Mouse (Mus musculus): ENCODE results near the gene Aig1. TPM values are rescaled to one million over a fixed set of nuclear protein-coding genes. Genes with fewer than 3 reads are reported as not detected.

Aig1 gene
- polyA plus RNA-seq, 1 experiment from 2014 or later = 30.9 TPM

- ATAC-seq (ENCODE audit: low FRiP score) = no peak
- H3K9me3 ChIP-seq = 0 out of 2 replicates have a peak, but pooled peaks cover 5% of the 10 kb centered on the region
- WGBS = 81% methylated on average over 10 of the region's 10 CpGs
Observed at GRCm38 (mm10) chr10:13874301-13875037, 5.7 kb upstream of the Aig1 start.

GRCm38 (mm10) chr10:13870531-13870930 lies 1.8 kb upstream of the Aig1 start:
- no peak for ATAC-seq (ENCODE audit: low FRiP score)
- Histone ChIP-seq H3K4me1 (peaks cover 7% of the 10 kb centered on the region), H3K9me3 (0 out of 2 replicates have a peak, but pooled peaks cover 5% of the 10 kb centered on the region), H3K36me3 (replicated peaks) (no peaks in the 10 kb centered on the region), H3K4me2 (no peak overlapping the region), H3K9ac (no peak overlapping the region), H3K27ac (no peak overlapping the region), H3K4me3 (replicated peaks) (no peak overlapping the region), H3K27me3 (no peaks in the 10 kb centered on the region)
- 80% methylated on average over 3 of the region's 3 CpGs for WGBS

More at GRCm38 (mm10) chr10:13874301-13875037, 5.7 kb upstream of the Aig1 start:
- Histone ChIP-seq H3K4me3 (replicated peaks) (no peak overlapping the region), H3K27ac (no peak overlapping the region), H3K4me2 (no peak overlapping the region), H3K9ac (no peak overlapping the region), H3K36me3 (replicated peaks) (no peaks in the 10 kb centered on the region), H3K4me1 (no peaks in the 10 kb centered on the region), H3K27me3 (no peaks in the 10 kb centered on the region)

- H3K4me1 ChIP-seq = peaks cover 7% of the 10 kb centered on the region
- ATAC-seq (ENCODE audit: low FRiP score) = peak; percentile 41
- H3K27ac ChIP-seq = no peak overlapping the region
- H3K27me3 ChIP-seq = no peaks in the 10 kb centered on the region
- peak overlapping the region; percentile 74 for H3K4me2 ChIP-seq
- H3K4me3 ChIP-seq (replicated peaks) = peak overlapping the region; percentile 79
- peak overlapping the region; percentile 79; the same call in 1 of the 2 replicates for H3K9ac ChIP-seq
- 57% methylated on average over 13 of the region's 13 CpGs for WGBS
- H3K9me3 ChIP-seq = 0 out of 2 replicates have a peak, but pooled peaks cover 5% of the 10 kb centered on the region
- no peaks in the 10 kb centered on the region for H3K36me3 ChIP-seq (replicated peaks)
Observed at GRCm38 (mm10) chr10:13869322-13870035, 699 bp upstream of the Aig1 start.

GRCm38 (mm10) chr10:13866391-13866790 lies 2.4 kb downstream of the Aig1 start:
- no peak overlapping the region for H3K27ac ChIP-seq
- H3K9me3 ChIP-seq = no peaks in the 10 kb centered on the region
- no peaks in the 10 kb centered on the region for H3K27me3 ChIP-seq
- H3K9ac ChIP-seq = no peak overlapping the region
- no peak for ATAC-seq (ENCODE audit: low FRiP score)
- peaks cover 12% of the 10 kb centered on the region for H3K4me1 ChIP-seq
- no peak overlapping the region for H3K4me3 ChIP-seq (replicated peaks)
- WGBS = 60% methylated on average over 4 of the region's 4 CpGs
- no peaks in the 10 kb centered on the region for H3K36me3 ChIP-seq (replicated peaks)
- no peak overlapping the region for H3K4me2 ChIP-seq

- WGBS = 14% methylated on average over 11 of the region's 11 CpGs
- H3K4me3 ChIP-seq (replicated peaks) = peak overlapping the region; percentile 23
- no peaks in the 10 kb centered on the region for H3K27me3 ChIP-seq
- H3K4me2 ChIP-seq = peak overlapping the region; percentile 44
- ATAC-seq (ENCODE audit: low FRiP score) = peak; percentile 74
- no peaks in the 10 kb centered on the region for H3K9me3 ChIP-seq
- peak overlapping the region; percentile 50; the same call in 1 of the 2 replicates for H3K27ac ChIP-seq
- peak overlapping the region; percentile 7; the same call in 1 of the 2 replicates for H3K9ac ChIP-seq
- H3K4me1 ChIP-seq = peaks cover 11% of the 10 kb centered on the region
- H3K36me3 ChIP-seq (replicated peaks) = no peaks in the 10 kb centered on the region
Observed at GRCm38 (mm10) chr10:13861115-13861909, 7.5 kb downstream of the Aig1 start.

- Histone ChIP-seq H3K27me3 (no peaks in the 10 kb centered on the region), H3K4me2 (no peak overlapping the region), H3K4me1 (peaks cover 6% of the 10 kb centered on the region), H3K9me3 (no peaks in the 10 kb centered on the region), H3K4me3 (replicated peaks) (no peak overlapping the region), H3K9ac (no peak overlapping the region), H3K27ac (no peak overlapping the region), H3K36me3 (replicated peaks) (no peaks in the 10 kb centered on the region)
- ATAC-seq (ENCODE audit: low FRiP score) = no peak
- 93% methylated on average over 7 of the region's 7 CpGs for WGBS
Observed at GRCm38 (mm10) chr10:13856438-13856837, 12.3 kb downstream of the Aig1 start.

GRCm38 (mm10) chr10:13855969-13856368 lies 12.8 kb downstream of the Aig1 start:
- no peak overlapping the region for H3K27ac ChIP-seq
- H3K36me3 ChIP-seq (replicated peaks) = no peaks in the 10 kb centered on the region
- H3K9me3 ChIP-seq = no peaks in the 10 kb centered on the region
- H3K9ac ChIP-seq = no peak overlapping the region
- no peak overlapping the region for H3K4me2 ChIP-seq
- H3K27me3 ChIP-seq = no peaks in the 10 kb centered on the region
- peaks cover 2% of the 10 kb centered on the region for H3K4me1 ChIP-seq
- no peak overlapping the region for H3K4me3 ChIP-seq (replicated peaks)
- WGBS = 91% methylated on average over 7 of the region's 7 CpGs
- no peak for ATAC-seq (ENCODE audit: low FRiP score)

GRCm38 (mm10) chr10:13855111-13855510 lies 13.7 kb downstream of the Aig1 start:
- peaks cover under 1% of the 10 kb centered on the region; the same call in 1 of the 2 replicates for H3K4me1 ChIP-seq
- no peak overlapping the region for H3K4me2 ChIP-seq
- H3K4me3 ChIP-seq (replicated peaks) = no peak overlapping the region
- ATAC-seq (ENCODE audit: low FRiP score) = no peak
- H3K9ac ChIP-seq = no peak overlapping the region
- H3K9me3 ChIP-seq = no peaks in the 10 kb centered on the region
- WGBS = 84% methylated on average over 3 of the region's 3 CpGs
- no peaks in the 10 kb centered on the region for H3K27me3 ChIP-seq
- no peak overlapping the region for H3K27ac ChIP-seq
- H3K36me3 ChIP-seq (replicated peaks) = no peaks in the 10 kb centered on the region

- Histone ChIP-seq H3K27me3 (no peaks in the 10 kb centered on the region), H3K4me3 (replicated peaks) (no peak overlapping the region), H3K9ac (no peak overlapping the region), H3K36me3 (replicated peaks) (no peaks in the 10 kb centered on the region), H3K4me2 (no peak overlapping the region), H3K4me1 (peaks cover 10% of the 10 kb centered on the region; the same call in 1 of the 2 replicates), H3K27ac (no peak overlapping the region), H3K9me3 (no peaks in the 10 kb centered on the region)
- WGBS = 15% methylated on average over 3 of the region's 3 CpGs
- ATAC-seq (ENCODE audit: low FRiP score) = peak; percentile 52
Observed at GRCm38 (mm10) chr10:13850071-13850470, 18.7 kb downstream of the Aig1 start.

- H3K27ac ChIP-seq = no peak overlapping the region
- ATAC-seq (ENCODE audit: low FRiP score) = peak; percentile 70
Observed at GRCm38 (mm10) chr10:13849205-13849604, 19.6 kb downstream of the Aig1 start.

GRCm38 (mm10) chr10:13844864-13845263 lies 23.9 kb downstream of the Aig1 start:
- Histone ChIP-seq H3K36me3 (replicated peaks) (no peaks in the 10 kb centered on the region), H3K9ac (no peak overlapping the region), H3K4me2 (no peak overlapping the region), H3K27ac (no peak overlapping the region), H3K9me3 (no peaks in the 10 kb centered on the region), H3K27me3 (no peaks in the 10 kb centered on the region), H3K4me1 (peaks cover 7% of the 10 kb centered on the region; the same call in 1 of the 2 replicates), H3K4me3 (replicated peaks) (no peak overlapping the region)
- no peak for ATAC-seq (ENCODE audit: low FRiP score)
- WGBS = 96% methylated on average over 4 of the region's 4 CpGs

More at GRCm38 (mm10) chr10:13849205-13849604, 19.6 kb downstream of the Aig1 start:
- Histone ChIP-seq H3K4me3 (replicated peaks) (no peak overlapping the region), H3K9me3 (no peaks in the 10 kb centered on the region), H3K4me1 (peaks cover 10% of the 10 kb centered on the region; the same call in 1 of the 2 replicates), H3K36me3 (replicated peaks) (no peaks in the 10 kb centered on the region), H3K4me2 (no peak overlapping the region), H3K27me3 (no peaks in the 10 kb centered on the region), H3K9ac (no peak overlapping the region)
- WGBS = 13% methylated on average over 2 of the region's 2 CpGs

- Histone ChIP-seq H3K36me3 (replicated peaks) (no peaks in the 10 kb centered on the region), H3K27me3 (no peaks in the 10 kb centered on the region), H3K4me2 (no peak overlapping the region), H3K9ac (no peak overlapping the region), H3K27ac (no peak overlapping the region), H3K4me3 (replicated peaks) (no peak overlapping the region), H3K9me3 (no peaks in the 10 kb centered on the region), H3K4me1 (no peaks in the 10 kb centered on the region)
- no peak for ATAC-seq (ENCODE audit: low FRiP score)
- WGBS = 35% methylated on average over 3 of the region's 3 CpGs
Observed at GRCm38 (mm10) chr10:13843746-13844145, 25.0 kb downstream of the Aig1 start.
